Mouse (Mus musculus) heart, adult 2 months (tissue): Measurements from ENCODE around the gene Olfr1354. TPM values are rescaled to one million over a fixed set of nuclear protein-coding genes. Genes with fewer than 3 reads are reported as not detected.
"Not testable (repeated sequence)": the region's sequence is repeated elsewhere in the genome, so short reads cannot be mapped to it uniquely, and the experiment has no call there.

Experiments used
- DNase-seq, 2 experiments: peaks; one replicate each; pipeline ENCODE4 v3.0.0; 2021
- H3K27ac ChIP-seq: fragments of 200-600 bp; 2 replicates; pipeline ENCODE4 v1.8.1; 2022
- H3K27me3 ChIP-seq: fragments of 200-500 bp; 2 replicates; pipeline ENCODE4 v1.6.1; 2012; ENCODE audit warnings: mild to moderate bottlenecking, low read length, inconsistent platforms, mixed read lengths; ENCODE audit not compliant: control insufficient read depth, insufficient read depth
- H3K36me3 ChIP-seq: fragments of 200-500 bp; 2 replicates; pipeline ENCODE4 v1.6.1; 2012; ENCODE audit warnings: low read length, inconsistent platforms; ENCODE audit not compliant: control insufficient read depth, insufficient read depth
- H3K4me1 ChIP-seq: fragments of 200-500 bp; 2 replicates; pipeline ENCODE4 v1.6.1; 2011; ENCODE audit warnings: low read length; ENCODE audit not compliant: control insufficient read depth, insufficient read depth
- H3K4me3 ChIP-seq: fragments of 200-600 bp; 2 replicates; pipeline ENCODE4 v1.8.1; 2022
- H3K79me2 ChIP-seq: fragments of 200-500 bp; replicated peaks from 2 replicates; pipeline ENCODE4 v1.6.1; 2012; ENCODE audit warnings: mild to moderate bottlenecking, inconsistent platforms, low read length, moderate library complexity, mixed read lengths; ENCODE audit not compliant: control insufficient read depth, insufficient read depth
- H3K9ac ChIP-seq: fragments of 200-500 bp; 2 replicates; pipeline ENCODE4 v1.6.1; 2012; ENCODE audit warnings: low read depth, mild to moderate bottlenecking, control low read depth, inconsistent platforms, low read length, mixed read lengths
- CTCF ChIP-seq: fragments of 200-600 bp; IDR thresholded peaks from 2 replicates; pipeline ENCODE4 v1.8.1; 2022; ENCODE audit warnings: antibody characterized with exemption, mild to moderate bottlenecking, moderate library complexity
- EP300 ChIP-seq: fragments of 200-500 bp; IDR thresholded peaks from 2 replicates; pipeline ENCODE4 v1.6.1; 2011; ENCODE audit warnings: low read depth, low read length, control low read depth; ENCODE audit not compliant: insufficient read depth
- POLR2A ChIP-seq: fragments of 200-500 bp; IDR thresholded peaks from 2 replicates; pipeline ENCODE4 v1.6.1; 2011; ENCODE audit warnings: mild to moderate bottlenecking, low read depth, low read length, control low read depth; ENCODE audit not compliant: insufficient read depth
- WGBS: fragments of 180-500 bp; shearing (Covaris S2); methylation state at CpG from one replicate; pipeline ENCODE4 v1.1.7; 2018; 5-methylcytosine and 5-hydroxymethylcytosine counted together
- intact Hi-C: fragments of 180-260 bp; cut with DNase I; formaldehyde crosslinking; loops from one replicate; pipeline ENCODE4 v1.15.1; 2025
- long read RNA-seq: library from polyadenylated mRNA; stranded (forward); transcript quantifications from one replicate; pipeline ENCODE4 v2.0.0, GENCODE M21; 2021
- polyA plus RNA-seq: library from polyadenylated mRNA; depleted of rRNA; stranded (reverse); fragments of >200 nt; gene quantifications from 2 replicates; pipeline ENCODE4 v1.2.3, GENCODE M21; 2012; rRNA removed
- total RNA-seq, 2 experiments: library from RNA; stranded (reverse); gene quantifications; 2 replicates each; pipeline ENCODE4 v1.2.3; 2021

Olfr1354 gene
- total RNA-seq = not detected
- polyA plus RNA-seq = not detected in 2 replicates
- long read RNA-seq = 0 reads

DNA sequence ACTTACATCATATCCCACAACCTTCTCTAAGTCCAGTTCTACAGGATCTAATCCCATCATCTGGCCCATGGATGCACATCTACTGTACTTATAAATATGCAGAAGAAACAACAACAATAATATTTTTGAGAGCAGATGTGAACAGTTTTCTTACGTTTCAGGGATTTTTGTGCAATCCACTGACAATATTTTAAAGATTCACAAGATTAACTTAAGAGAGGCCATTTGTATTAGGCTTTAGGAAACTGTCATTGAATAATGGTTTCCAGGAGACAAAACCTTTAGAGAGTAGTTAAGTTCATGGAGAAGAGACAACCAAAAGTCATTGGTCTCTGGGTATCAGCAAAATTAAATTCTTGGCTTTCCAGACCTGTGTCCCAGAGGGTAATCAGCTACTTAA is at the start of gene Olfr1354:
Olfr1354 (plus strand) TSS at position 301 of the 400 bp plus-strand sequence.
- H3K27ac ChIP-seq, H3K79me2 ChIP-seq, intact Hi-C loops, H3K4me1 ChIP-seq, H3K4me3 ChIP-seq, H3K36me3 ChIP-seq, H3K9ac ChIP-seq, DNase-seq, H3K27me3 ChIP-seq: not testable (repeated sequence)
- WGBS = 71% methylated on average over 1 of the region's 1 CpGs

DNA sequence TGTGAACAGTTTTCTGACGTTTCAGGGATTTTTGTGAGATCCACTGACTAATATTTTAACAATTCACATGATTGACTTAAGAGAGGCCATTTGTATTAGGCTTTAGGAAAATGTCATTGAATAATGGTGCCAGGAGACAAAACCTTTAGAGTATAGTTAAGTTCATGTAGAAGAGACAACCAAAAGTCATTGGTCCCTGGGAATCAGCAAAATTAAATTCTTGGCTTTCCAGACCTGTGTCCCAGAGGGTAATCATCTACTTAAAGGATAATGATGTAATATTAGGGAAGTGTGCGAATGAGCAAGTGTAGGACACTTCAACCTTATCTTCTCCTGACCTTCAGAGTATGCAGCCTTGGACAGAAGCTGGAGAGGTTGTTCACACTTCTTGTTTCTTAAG is 37.7 kb upstream of the Olfr1354 start, which contains the start of gene Olfr1355:
Olfr1355 (plus strand) TSS at position 301 of the 400 bp plus-strand sequence.
- H3K4me1 ChIP-seq = no peaks in the 10 kb centered on the region
- no peak within 1 kb of the TSS for H3K9ac ChIP-seq
- H3K4me3 ChIP-seq = no peak within 1 kb of the TSS
- TF ChIP-seq POLR2A (no peak), EP300 (no peak), CTCF (no peak)
- no peak for DNase-seq
- no peaks in the 10 kb centered on the region for H3K79me2 ChIP-seq
- no peak within 1 kb of the TSS for H3K27ac ChIP-seq
- intact Hi-C loops = no loop called here
- H3K27me3 ChIP-seq = no peaks in the 10 kb centered on the region
- H3K36me3 ChIP-seq = no peaks in the 10 kb centered on the region
- 43% methylated on average over 2 of the region's 2 CpGs for WGBS

DNA sequence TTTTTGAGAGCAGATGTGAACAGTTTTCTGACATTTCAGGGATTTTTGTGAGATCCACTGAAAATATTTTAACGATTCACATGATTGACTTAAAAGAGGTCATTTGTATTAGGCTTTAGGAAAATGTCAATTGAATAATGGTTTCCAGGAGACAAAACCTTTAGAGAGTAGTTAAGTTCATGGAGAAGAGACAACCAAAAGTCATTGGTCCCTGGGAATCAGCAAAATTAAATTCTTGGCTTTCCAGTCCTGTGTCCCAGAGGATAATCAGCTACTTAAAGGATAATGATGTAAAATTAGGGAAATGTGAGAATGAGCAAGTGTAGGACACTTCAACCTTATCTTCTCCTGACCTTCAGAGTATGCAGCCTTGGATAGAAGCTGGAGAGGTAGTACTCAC is 37.4 kb downstream of the Olfr1354 start, which contains the start of gene Olfr8:
Olfr8 (plus strand) TSS at position 301 of the 400 bp plus-strand sequence.
- H3K79me2 ChIP-seq, H3K4me3 ChIP-seq, intact Hi-C loops, H3K9ac ChIP-seq, H3K4me1 ChIP-seq, DNase-seq, H3K27ac ChIP-seq, H3K27me3 ChIP-seq, H3K36me3 ChIP-seq: not testable (repeated sequence)
- WGBS = 77% methylated on average over 1 of the region's 1 CpGs

DNA sequence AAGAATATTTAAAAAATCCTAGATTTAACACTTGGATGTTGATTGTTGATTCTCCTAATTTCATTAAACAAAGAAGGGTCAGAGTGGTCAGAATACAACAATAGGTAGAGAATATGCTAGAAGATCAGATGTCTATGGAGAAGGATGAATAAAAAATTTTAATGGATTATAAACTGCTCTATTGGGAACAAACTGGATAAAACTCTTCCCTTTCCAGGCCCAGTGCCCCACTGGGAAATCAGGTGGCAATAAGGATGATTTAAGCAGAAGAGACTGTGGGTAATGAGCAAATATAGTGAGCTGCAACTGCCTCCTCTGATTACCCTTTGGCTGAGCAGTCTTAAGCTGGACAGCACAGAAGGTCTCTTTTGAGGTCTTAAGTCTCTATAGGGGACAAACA is 50.0 kb downstream of the Olfr1354 start, which contains the start of gene Olfr1353:
Olfr1353 (plus strand) TSS at position 301 of the 400 bp plus-strand sequence.
- H3K36me3 ChIP-seq, H3K27ac ChIP-seq, intact Hi-C loops, H3K27me3 ChIP-seq, H3K4me3 ChIP-seq, H3K9ac ChIP-seq, H3K4me1 ChIP-seq, H3K79me2 ChIP-seq, DNase-seq: not testable (repeated sequence)

Other genes with a start within 250 kb of the Olfr1354 start
- not detected for gene Casp14, start 194.9 kb upstream of the Olfr1354 start, total RNA-seq
- not detected in 2 replicates for gene Casp14, start 194.9 kb upstream of the Olfr1354 start, polyA plus RNA-seq
- not detected for gene Ccdc105, start 160.1 kb upstream of the Olfr1354 start, total RNA-seq
- gene Ccdc105, start 160.1 kb upstream of the Olfr1354 start, polyA plus RNA-seq = not detected in 2 replicates
- not detected for gene Slc1a6, start 132.7 kb upstream of the Olfr1354 start, total RNA-seq
- 0.04 and 0.15 TPM in 2 replicates for gene Slc1a6, start 132.7 kb upstream of the Olfr1354 start, polyA plus RNA-seq
- not detected for gene Olfr1356, start 61.0 kb upstream of the Olfr1354 start, total RNA-seq
- gene Olfr1356, start 61.0 kb upstream of the Olfr1354 start, polyA plus RNA-seq = not detected in 2 replicates
- not detected for gene Olfr1355, start 37.6 kb upstream of the Olfr1354 start, total RNA-seq
- not detected in 2 replicates for gene Olfr1355, start 37.6 kb upstream of the Olfr1354 start, polyA plus RNA-seq
- gene Olfr8, start 37.5 kb downstream of the Olfr1354 start, total RNA-seq = not detected
- not detected in 2 replicates for gene Olfr8, start 37.5 kb downstream of the Olfr1354 start, polyA plus RNA-seq
- not detected for gene Olfr1353, start 50.1 kb downstream of the Olfr1354 start, total RNA-seq
- gene Olfr1353, start 50.1 kb downstream of the Olfr1354 start, polyA plus RNA-seq = not detected in 2 replicates
- gene Olfr1352, start 67.9 kb downstream of the Olfr1354 start, total RNA-seq = not detected
- not detected in 2 replicates for gene Olfr1352, start 67.9 kb downstream of the Olfr1354 start, polyA plus RNA-seq
- not detected for gene Olfr1351, start 99.3 kb downstream of the Olfr1354 start, total RNA-seq
- gene Olfr1351, start 99.3 kb downstream of the Olfr1354 start, polyA plus RNA-seq = not detected in 2 replicates
- not detected for gene Olfr57, start 115.6 kb downstream of the Olfr1354 start, total RNA-seq
- gene Olfr57, start 115.6 kb downstream of the Olfr1354 start, polyA plus RNA-seq = not detected in 2 replicates
- 10 to 100 TPM; 10.2 to 12.6 TPM for gene 2610008E11Rik, start 184.4 kb downstream of the Olfr1354 start, total RNA-seq
- 2.5 and 4.8 TPM in 2 replicates for gene 2610008E11Rik, start 184.4 kb downstream of the Olfr1354 start, polyA plus RNA-seq
- gene Vmn2r80, start 235.6 kb downstream of the Olfr1354 start, total RNA-seq = not detected
- not detected in 2 replicates for gene Vmn2r80, start 235.6 kb downstream of the Olfr1354 start, polyA plus RNA-seq